Mouse (Mus musculus) cerebral cortex, adult 2 months (tissue): Measurements from ENCODE around the gene Olfr1350.

Experiments
- WGBS: fragments of 180-500 bp; shearing (Covaris S2); methylation state at CpG from one replicate; pipeline ENCODE4 v1.1.7; 2018; 5-methylcytosine and 5-hydroxymethylcytosine counted together

The Olfr1350 gene

DNA sequence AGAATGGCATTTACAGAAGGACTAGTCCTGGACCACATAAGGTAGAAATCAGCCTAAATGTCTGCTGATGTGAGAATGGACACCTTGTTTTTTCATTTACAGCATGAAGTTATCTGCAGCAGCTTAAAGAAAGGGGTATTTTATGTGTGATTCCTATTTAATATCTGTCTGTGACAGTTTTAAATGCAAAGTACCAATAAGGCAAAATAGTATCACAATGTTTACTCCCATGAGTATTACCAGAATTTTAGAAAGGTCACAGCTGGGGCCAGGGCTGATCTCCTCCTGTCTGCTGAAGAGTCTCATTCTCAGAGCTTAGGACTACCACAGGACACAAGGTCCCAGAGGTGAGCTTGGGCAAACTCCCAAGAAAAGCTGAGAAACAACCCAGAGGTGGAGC lies at the start of gene Olfr1350:
Gene Olfr1350, plus strand, starts transcription at position 301 of the 400 bp plus-strand sequence.

DNA sequence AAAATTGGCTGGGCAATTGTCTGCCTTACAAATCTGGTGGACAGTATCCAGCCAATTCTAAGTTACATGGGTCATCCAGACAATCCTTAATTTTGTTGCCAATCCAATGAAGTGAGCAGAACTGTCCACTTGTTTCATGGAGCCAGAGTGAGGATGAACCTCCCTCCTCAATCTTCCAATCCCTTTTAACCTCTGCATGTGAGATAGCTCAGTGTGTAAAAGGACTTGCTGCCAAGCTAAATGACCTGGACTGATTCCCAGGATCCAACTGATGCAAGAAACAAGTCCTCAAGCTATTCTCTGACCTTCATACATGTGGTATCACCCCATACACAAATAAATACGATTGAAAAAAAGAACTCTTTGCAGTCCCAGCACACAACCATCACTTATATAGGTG lies 43.0 kb upstream of the Olfr1350 start:
- 34% methylated on average over 1 of the region's 1 CpGs for WGBS

GRCm38 (mm10) chr7:6522850-6523249 lies 41.8 kb upstream of the Olfr1350 start, which contains the start of gene Olfr1349:
Gene Olfr1349 (minus strand): TSS chr7:6522950.
- 88% methylated on average over 5 of the region's 5 CpGs for WGBS

- 66% methylated on average over 3 of the region's 3 CpGs for WGBS
Observed at GRCm38 (mm10) chr7:6525001-6525400, 39.6 kb upstream of the Olfr1350 start.

DNA sequence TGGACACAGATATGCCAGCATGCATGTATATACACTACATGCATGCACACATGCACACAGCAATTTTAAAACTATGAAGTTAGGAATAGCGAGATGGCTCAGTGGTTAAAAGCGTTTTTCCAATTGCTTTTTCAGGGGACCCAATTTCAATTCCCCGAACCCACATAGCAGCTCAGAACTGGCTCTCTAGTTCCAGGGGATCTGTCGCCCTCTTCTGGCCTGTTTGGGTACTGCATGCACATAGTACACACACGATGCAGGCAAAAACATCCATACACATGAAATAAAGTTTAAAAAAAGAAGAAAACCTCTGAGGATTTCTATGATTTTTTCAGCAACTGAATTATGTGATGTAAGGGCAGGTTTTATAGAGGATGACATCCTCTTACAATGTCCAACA lies 38.5 kb upstream of the Olfr1350 start:
- WGBS: 63% methylated on average over 5 of the region's 5 CpGs

DNA sequence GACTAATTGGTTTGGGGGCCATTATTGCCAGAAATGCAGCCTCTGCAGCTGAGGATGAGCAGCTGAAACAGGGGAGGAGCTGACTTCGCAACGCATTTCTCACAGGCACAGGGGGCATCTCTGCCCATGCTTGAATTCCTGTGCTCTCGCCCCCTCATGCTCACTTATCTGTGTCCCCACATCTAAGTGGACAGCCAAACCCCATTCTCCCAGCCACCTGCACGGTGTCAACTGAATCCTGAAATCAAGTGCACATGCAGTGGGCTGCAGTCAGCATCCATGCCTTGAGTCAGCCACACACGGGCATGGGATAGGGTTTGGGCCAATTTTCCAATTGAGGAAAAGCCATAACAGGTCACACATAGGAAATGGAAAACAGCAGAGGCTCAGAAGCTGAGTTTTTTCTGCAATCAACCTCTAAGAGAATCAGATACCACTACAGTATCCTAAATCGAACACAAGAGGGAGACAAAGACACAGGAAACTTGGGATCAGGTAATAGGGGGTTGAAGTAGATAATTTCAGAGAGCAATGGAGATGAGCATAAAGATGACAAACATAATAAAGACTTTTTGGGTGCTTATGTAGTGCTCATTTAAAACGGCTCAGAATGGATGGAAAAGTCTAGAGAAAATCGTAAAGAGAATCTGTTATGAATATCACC lies 21.6 kb downstream of the Olfr1350 start:
- WGBS: 48% methylated on average over 8 of the region's 8 CpGs

GRCm38 (mm10) chr7:6588766-6589165 lies 24.1 kb downstream of the Olfr1350 start:
- WGBS: 87% methylated on average over 13 of the region's 13 CpGs

- WGBS: 85% methylated on average over 9 of the region's 9 CpGs
Observed at GRCm38 (mm10) chr7:6603331-6603730, 38.7 kb downstream of the Olfr1350 start.
